In genomic region chr7:89940571-89941463, GRCm38 (mm10) we compare ENCODE assay signal across 8 mouse cellular contexts. TPM values are rescaled to one million over a fixed set of nuclear protein-coding genes. Genes with fewer than 3 reads are reported as not detected.
DNase-seq lines count a peak whose midpoint lies in the region; ATAC-seq and TF ChIP-seq lines count a peak whose summit lies in the region.

Gene Hikeshi, minus strand, starts transcription at chr7:89941204.

- intact Hi-C loops in heart, postnatal 10 days (cut with DNase I) = loop anchor here (5.0 kb wide), 1 partner anchor 36 kb away; no protein-coding TSS in a partner anchor

- H3K36me3 ChIP-seq in ES-Bruce4 (ENCODE audit: control insufficient read depth, insufficient read depth, low read length, poor library complexity, severe bottlenecking) = no peaks in the 10 kb centered on the region
- H3K36me3 ChIP-seq in forebrain, embryonic 13.5 days (ENCODE audit: poor library complexity, severe bottlenecking) = no peaks in the 10 kb centered on the region
- no peaks in the 10 kb centered on the region for H3K36me3 ChIP-seq in liver, postnatal 0 days (replicated peaks; ENCODE audit: insufficient read depth, low read length)
- H3K36me3 ChIP-seq in neural tube, embryonic 14.5 days (ENCODE audit: control insufficient read depth, insufficient read depth, low read length) = no peaks in the 10 kb centered on the region

- TF ChIP-seq EP300 in ES-Bruce4 (IDR thresholded peaks at IDR 0.05; ENCODE audit: insufficient read depth, low read depth, low read length) = no peak
- TF ChIP-seq EP300 in liver, postnatal 0 days (IDR thresholded peaks at IDR 0.05; ENCODE audit: low read depth) = peak; percentile 61; the same call in 1 of the 2 replicates

- DNase-seq in heart, postnatal 10 days = peak; percentile 96 to 98
- DNase-seq in large intestine, adult 2 months (ENCODE audit: low read depth, low spot score) = peak; percentile 99
- peak; percentile 94 for DNase-seq in liver, postnatal 0 days
- DNase-seq in testis, postnatal 10 days (ENCODE audit: low spot score) = peak; percentile 92

- H3K27ac ChIP-seq in ES-Bruce4 (ENCODE audit: insufficient read depth, low read length) = peak within 1 kb of the TSS; percentile 42
- H3K27ac ChIP-seq in forebrain, embryonic 13.5 days = peak within 1 kb of the TSS; percentile 75
- peak within 1 kb of the TSS; percentile 86 for H3K27ac ChIP-seq in liver, postnatal 0 days (ENCODE audit: low read depth)
- H3K27ac ChIP-seq in neural tube, embryonic 14.5 days (ENCODE audit: low read depth, low read length) = peak within 1 kb of the TSS; percentile 56; the same call in 1 of the 2 replicates

- no peaks in the 10 kb centered on the region for H3K27me3 ChIP-seq in ES-Bruce4 (ENCODE audit: control insufficient read depth, insufficient read depth, low read length, poor library complexity, severe bottlenecking)
- no peaks in the 10 kb centered on the region for H3K27me3 ChIP-seq in forebrain, embryonic 13.5 days
- no peaks in the 10 kb centered on the region for H3K27me3 ChIP-seq in liver, postnatal 0 days (ENCODE audit: insufficient read depth, low read length)
- H3K27me3 ChIP-seq in neural tube, embryonic 14.5 days (ENCODE audit: control insufficient read depth, insufficient read depth, low read length) = no peaks in the 10 kb centered on the region

- peak; percentile 100 for ATAC-seq in cerebellum, adult (ENCODE audit: insufficient number of reproducible peaks, low FRiP score, low TSS enrichment)
- peak; percentile 99 for ATAC-seq in forebrain, embryonic 13.5 days
- peak; percentile 100 for ATAC-seq in liver, postnatal 0 days
- ATAC-seq in neural tube, embryonic 14.5 days (ENCODE audit: low read depth) = peak; percentile 100

- peak; percentile 47 for TF ChIP-seq POLR2A in ES-Bruce4 (IDR thresholded peaks at IDR 0.05; ENCODE audit: insufficient read depth, low read length)

- under 1% methylated on average over 45 of the region's 45 CpGs for WGBS in forebrain, embryonic 13.5 days
- WGBS in large intestine, adult 2 months = under 1% methylated on average over 45 of the region's 45 CpGs
- WGBS in liver, postnatal 0 days (ENCODE audit: insufficient replicate concordance) = under 1% methylated on average over 45 of the region's 45 CpGs
- under 1% methylated on average over 45 of the region's 45 CpGs for WGBS in neural tube, embryonic 14.5 days

- H3K4me1 ChIP-seq in ES-Bruce4 (ENCODE audit: control insufficient read depth, insufficient read depth, low read length) = no peaks in the 10 kb centered on the region
- H3K4me1 ChIP-seq in forebrain, embryonic 13.5 days = peaks cover 10% of the 10 kb centered on the region
- H3K4me1 ChIP-seq in liver, postnatal 0 days (ENCODE audit: insufficient read depth) = peaks cover 10% of the 10 kb centered on the region
- H3K4me1 ChIP-seq in neural tube, embryonic 14.5 days (ENCODE audit: control insufficient read depth, insufficient read depth, low read length) = peaks cover 6% of the 10 kb centered on the region

- no peak for TF ChIP-seq CTCF in ES-Bruce4 (IDR thresholded peaks at IDR 0.05; ENCODE audit: low read depth, low read length)
- no peak for TF ChIP-seq CTCF in liver, postnatal 0 days (IDR thresholded peaks at IDR 0.05; ENCODE audit: low read depth)

- H3K4me2 ChIP-seq in forebrain, embryonic 13.5 days = peak within 1 kb of the TSS; percentile 75
- peak within 1 kb of the TSS; percentile 75 for H3K4me2 ChIP-seq in liver, postnatal 0 days (ENCODE audit: low read depth, low read length)
- H3K4me2 ChIP-seq in neural tube, embryonic 14.5 days (ENCODE audit: low read depth, low read length) = peak within 1 kb of the TSS; percentile 56

- no peaks in the 10 kb centered on the region for H3K9me3 ChIP-seq in ES-Bruce4 (replicated peaks; ENCODE audit: control insufficient read depth, insufficient read depth, low read length, poor library complexity, severe bottlenecking)
- H3K9me3 ChIP-seq in forebrain, embryonic 13.5 days (replicated peaks) = no peaks in the 10 kb centered on the region
- no peaks in the 10 kb centered on the region for H3K9me3 ChIP-seq in liver, postnatal 0 days (ENCODE audit: low read length)
- no peaks in the 10 kb centered on the region for H3K9me3 ChIP-seq in neural tube, embryonic 14.5 days (ENCODE audit: control insufficient read depth, low read length)

- peak within 1 kb of the TSS; percentile 73 for H3K9ac ChIP-seq in ES-Bruce4 (ENCODE audit: low read depth, poor library complexity, severe bottlenecking)
- peak within 1 kb of the TSS; percentile 78 for H3K9ac ChIP-seq in forebrain, embryonic 13.5 days
- peak within 1 kb of the TSS; percentile 74 for H3K9ac ChIP-seq in liver, postnatal 0 days (replicated peaks)
- H3K9ac ChIP-seq in neural tube, embryonic 14.5 days (replicated peaks; ENCODE audit: low read depth, low read length) = peak within 1 kb of the TSS; percentile 55

- H3K4me3 ChIP-seq in ES-Bruce4 (ENCODE audit: low read depth, low read length) = peak within 1 kb of the TSS; percentile 97
- peak within 1 kb of the TSS; percentile 86 for H3K4me3 ChIP-seq in forebrain, embryonic 13.5 days
- peak within 1 kb of the TSS; percentile 85 for H3K4me3 ChIP-seq in liver, postnatal 0 days (ENCODE audit: low read depth, low read length)
- peak within 1 kb of the TSS; percentile 68 for H3K4me3 ChIP-seq in neural tube, embryonic 14.5 days (ENCODE audit: low read depth, low read length)

RNA-seq across cellular contexts. Expression of gene Hikeshi, which starts in this region (rescaled TPM):
- 63.0 and 64.7 TPM in 2 replicates for polyA plus RNA-seq in ES-Bruce4 (2011; ENCODE audit: insufficient read depth, insufficient read length, low read depth, missing spikeins)
- 173 and 174 TPM in 2 replicates for polyA plus RNA-seq in forebrain, embryonic 13.5 days (2015; fragmentation: Nextera tagmentation; extraction: Ambion mirVana)
- total RNA-seq in heart, postnatal 10 days (2021) = 10 to 100 TPM; 59.1 to 61.9 TPM
- 44.7 and 66.2 TPM in 2 replicates for polyA plus RNA-seq in large intestine, adult 2 months (2012; rRNA removed)
- polyA plus RNA-seq in liver, postnatal 0 days (2015; fragmentation: Nextera tagmentation; extraction: Ambion mirVana) = 41.1 and 41.3 TPM in 2 replicates
- 138 and 155 TPM in 2 replicates for polyA plus RNA-seq in neural tube, embryonic 14.5 days (2014; fragmentation: Nextera tagmentation; extraction: Ambion mirVana)

Comparison
In these comparisons a context has a peak if more than half of its experiments do, and no peak if none do; other contexts are left out.
1. Peak in every context shown above with its lines: DNase-seq, ATAC-seq, H3K4me3 ChIP-seq and H3K27ac ChIP-seq.